Mouse (Mus musculus): ENCODE measurements around the gene Plch2.
A peak's percentile ranks its signal among the peaks of the same experiment; 100 is the strongest.

GRCm38 (mm10) chr4:154981530-154981929 is 75.1 kb downstream of the Plch2 start:
- TF ChIP-seq CTCF (IDR thresholded peaks at IDR 0.05; ENCODE audit: borderline replicate concordance, extremely low read depth, insufficient read depth, insufficient read length) (peak; percentile 80), POLR2A (IDR thresholded peaks at IDR 0.05; ENCODE audit: borderline replicate concordance, extremely low read depth, insufficient read depth, insufficient read length, poor library complexity, severe bottlenecking) (no peak)

All from brain, embryonic 14.5 days (tissue).